Mouse (Mus musculus): ENCODE results near the gene Asb15.

GRCm38 (mm10) chr6:24601668-24602067, 73.7 kb downstream of the Asb15 start:
- TF ChIP-seq ZNF384 (IDR thresholded peaks at IDR 0.05; ENCODE audit: low read depth, low read length) = no peak
- no peak for TF ChIP-seq ZC3H11A (IDR thresholded peaks at IDR 0.05; ENCODE audit: borderline replicate concordance, low read depth, low read length)
- TF ChIP-seq CHD2 (IDR thresholded peaks at IDR 0.05; ENCODE audit: low read depth, low read length) = no peak
- TF ChIP-seq HCFC1 (IDR thresholded peaks at IDR 0.05; ENCODE audit: borderline replicate concordance, insufficient read depth, low read length) = no peak
- TF ChIP-seq MAFK (IDR thresholded peaks at IDR 0.05; ENCODE audit: insufficient read depth, low read depth, low read length) = no peak
